Mouse (Mus musculus) brown adipose tissue, adult 24 weeks (tissue): ENCODE results near the gene Krtcap3. TPM values are rescaled to one million over a fixed set of nuclear protein-coding genes. Genes with fewer than 3 reads are reported as not detected.

ENCODE experiments used
- polyA plus RNA-seq: library from polyadenylated mRNA; stranded (reverse); fragments of >200 nt; gene quantifications from 2 replicates; pipeline ENCODE4 v1.2.4, GENCODE M21; 2012; ENCODE audit not compliant: missing spikeins, insufficient read depth, insufficient read length

Krtcap3 gene
- polyA plus RNA-seq, 1 experiment: not detected

Other genes with a start within 250 kb of the Krtcap3 start
- 156 and 168 TPM in 2 replicates for gene Atraid, start 203.4 kb upstream of the Krtcap3 start, polyA plus RNA-seq
- gene Slc5a6, start 202.8 kb upstream of the Krtcap3 start, polyA plus RNA-seq: 8.2 and 10.3 TPM in 2 replicates
- 6.8 and 19.9 TPM in 2 replicates for gene Cad, start 196.9 kb upstream of the Krtcap3 start, polyA plus RNA-seq
- not detected in 2 replicates for gene Dnajc5g, start 145.4 kb upstream of the Krtcap3 start, polyA plus RNA-seq
- not detected in 2 replicates for gene Slc30a3, start 143.5 kb upstream of the Krtcap3 start, polyA plus RNA-seq
- 3.2 and 4.2 TPM in 2 replicates for gene Trim54, start 135.0 kb upstream of the Krtcap3 start, polyA plus RNA-seq
- not detected in 2 replicates for gene Ucn, start 112.9 kb upstream of the Krtcap3 start, polyA plus RNA-seq
- gene Mpv17, start 97.4 kb upstream of the Krtcap3 start, polyA plus RNA-seq: 71.5 and 104 TPM in 2 replicates
- gene Gm29609, start 71.8 kb upstream of the Krtcap3 start, polyA plus RNA-seq: not detected in 2 replicates
- gene Gtf3c2, start 71.5 kb upstream of the Krtcap3 start, polyA plus RNA-seq: 18.3 and 18.4 TPM in 2 replicates
- gene Snx17, start 58.5 kb upstream of the Krtcap3 start, polyA plus RNA-seq: 56.4 and 64.8 TPM in 2 replicates
- gene Eif2b4, start 58.3 kb upstream of the Krtcap3 start, polyA plus RNA-seq: 33.3 and 43.4 TPM in 2 replicates
- gene Zfp513, start 49.4 kb upstream of the Krtcap3 start, polyA plus RNA-seq: 10.0 and 12.1 TPM in 2 replicates
- gene Ppm1g, start 31.0 kb upstream of the Krtcap3 start, polyA plus RNA-seq: 39.8 and 46.0 TPM in 2 replicates
- gene Nrbp1, start 10.8 kb upstream of the Krtcap3 start, polyA plus RNA-seq: 31.0 and 33.7 TPM in 2 replicates
- gene Gm9970, start 10.5 kb upstream of the Krtcap3 start, polyA plus RNA-seq: not detected in 2 replicates
- 28.9 and 34.5 TPM in 2 replicates for gene Ift172, start 39.4 kb downstream of the Krtcap3 start, polyA plus RNA-seq
- 3.6 and 3.7 TPM in 2 replicates for gene Fndc4, start 44.4 kb downstream of the Krtcap3 start, polyA plus RNA-seq
- 0.99 TPM in 1 of 2 replicates, not detected in the other for gene Gckr, start 45.8 kb downstream of the Krtcap3 start, polyA plus RNA-seq
- 5.0 and 6.7 TPM in 2 replicates for gene Zfp512, start 200.7 kb downstream of the Krtcap3 start, polyA plus RNA-seq
- gene 4930548H24Rik, start 234.0 kb downstream of the Krtcap3 start, polyA plus RNA-seq: not detected in 2 replicates
- gene Gpn1, start 243.1 kb downstream of the Krtcap3 start, polyA plus RNA-seq: 13.1 and 18.8 TPM in 2 replicates